Mouse (Mus musculus) testis, adult 2 months (tissue): ENCODE measurements around the gene Fam189b.

Experiments
- CTCF ChIP-seq: fragments of 200-500 bp; IDR thresholded peaks from 2 replicates; pipeline ENCODE4 v1.5.1; 2012; ENCODE audit warnings: low read depth, mild to moderate bottlenecking, inconsistent platforms, low read length, moderate library complexity; ENCODE audit not compliant: control insufficient read depth, insufficient read depth, insufficient replicate concordance
- POLR2A ChIP-seq: fragments of 200-500 bp; IDR thresholded peaks from 2 replicates; pipeline ENCODE4 v1.6.1; 2012; ENCODE audit warnings: low read depth, mild to moderate bottlenecking, inconsistent platforms, low read length, moderate library complexity; ENCODE audit not compliant: control insufficient read depth

- TF ChIP-seq CTCF (no peak), POLR2A (no peak)
Measured at GRCm38 (mm10) chr3:89202253-89203141, 19.6 kb downstream of the Fam189b start, which contains the start of gene Gba.
